Mouse (Mus musculus) hindbrain, embryonic 16.5 days (tissue): Measurements from ENCODE around the gene Thada. TPM values are rescaled to one million over a fixed set of nuclear protein-coding genes. Genes with fewer than 3 reads are reported as not detected.

Experiments
- ATAC-seq: fragments of 200-750 bp; cut with Nextera tagmentation; 2 replicates; pipeline ENCODE4 v1.8.0; 2017; ENCODE audit warnings: moderate TSS enrichment, moderate library complexity
- H3K27ac ChIP-seq: fragments of 300-500 bp; sonication (generic); 2 replicates; pipeline ENCODE4 v1.5.1; 2014; ENCODE audit warnings: low read depth, mild to moderate bottlenecking, control low read depth, low read length, moderate library complexity
- H3K27me3 ChIP-seq: fragments of 300-500 bp; sonication (generic); replicated peaks from 2 replicates; pipeline ENCODE4 v1.6.1; 2014; ENCODE audit warnings: low read length; ENCODE audit not compliant: control insufficient read depth, insufficient read depth
- H3K36me3 ChIP-seq: fragments of 300-500 bp; sonication (generic); 2 replicates; pipeline ENCODE4 v1.6.1; 2014; ENCODE audit warnings: mild to moderate bottlenecking, low read length, moderate library complexity, mixed read lengths; ENCODE audit not compliant: control insufficient read depth, insufficient read depth
- H3K4me1 ChIP-seq: fragments of 300-500 bp; sonication (generic); 2 replicates; pipeline ENCODE4 v1.6.1; 2014; ENCODE audit warnings: low read depth, low read length; ENCODE audit not compliant: control insufficient read depth, insufficient read depth
- H3K4me2 ChIP-seq: fragments of 300-500 bp; sonication (generic); 2 replicates; pipeline ENCODE4 v1.6.1; 2014; ENCODE audit warnings: mild to moderate bottlenecking, low read length, control low read depth, moderate library complexity
- H3K4me3 ChIP-seq: fragments of 300-500 bp; sonication (generic); 2 replicates; pipeline ENCODE4 v1.5.1; 2014; ENCODE audit warnings: mild to moderate bottlenecking, low read length, control low read depth, moderate library complexity
- H3K9ac ChIP-seq: fragments of 300-500 bp; sonication (generic); 2 replicates; pipeline ENCODE4 v1.6.1; 2014; ENCODE audit warnings: low read depth, mild to moderate bottlenecking, control low read depth, low read length, moderate library complexity
- H3K9me3 ChIP-seq: fragments of 300-500 bp; sonication (generic); 2 replicates; pipeline ENCODE4 v1.6.1; 2014; ENCODE audit warnings: mild to moderate bottlenecking, low read length, moderate library complexity; ENCODE audit not compliant: control insufficient read depth
- WGBS: fragments of 180-500 bp; shearing (Covaris S2); extraction: QIAGEN DNeasy Blood & Tissue Kit; methylation state at CpG from one replicate; pipeline ENCODE4 v1.1.7; 2014; 5-methylcytosine and 5-hydroxymethylcytosine counted together
- polyA plus RNA-seq: library from polyadenylated mRNA; unstranded; fragments of >200 nt; fragmentation: Nextera tagmentation; extraction: Ambion mirVana; gene quantifications from 2 replicates; pipeline ENCODE4 v1.2.1, GENCODE M21; 2015

Thada gene
- polyA plus RNA-seq, 1 experiment from 2014 or later: 5.1 TPM

- Histone ChIP-seq H3K4me2 (no peak overlapping the region), H3K27me3 (no peaks in the 10 kb centered on the region), H3K27ac (peak overlapping the region; percentile 59), H3K4me3 (no peak overlapping the region), H3K9ac (no peak overlapping the region), H3K36me3 (no peaks in the 10 kb centered on the region), H3K4me1 (peaks cover 37% of the 10 kb centered on the region), H3K9me3 (no peaks in the 10 kb centered on the region)
- 64% methylated on average over 11 of the region's 11 CpGs for WGBS
- 0 out of 2 replicates have a peak, but pooled peaks have one; percentile 34 for ATAC-seq
Observed at GRCm38 (mm10) chr17:84368213-84369014, 97.6 kb downstream of the Thada start.

- H3K36me3 ChIP-seq: no peaks in the 10 kb centered on the region
- no peak overlapping the region for H3K4me2 ChIP-seq
- peaks cover 37% of the 10 kb centered on the region for H3K4me1 ChIP-seq
- no peak overlapping the region for H3K9ac ChIP-seq
- 46% methylated on average over 3 of the region's 3 CpGs for WGBS
- H3K27ac ChIP-seq: peak overlapping the region; percentile 59
- H3K9me3 ChIP-seq: no peaks in the 10 kb centered on the region
- H3K27me3 ChIP-seq: no peaks in the 10 kb centered on the region
- no peak overlapping the region for H3K4me3 ChIP-seq
- no peak for ATAC-seq
Observed at GRCm38 (mm10) chr17:84367663-84368062, 98.3 kb downstream of the Thada start.

DNA sequence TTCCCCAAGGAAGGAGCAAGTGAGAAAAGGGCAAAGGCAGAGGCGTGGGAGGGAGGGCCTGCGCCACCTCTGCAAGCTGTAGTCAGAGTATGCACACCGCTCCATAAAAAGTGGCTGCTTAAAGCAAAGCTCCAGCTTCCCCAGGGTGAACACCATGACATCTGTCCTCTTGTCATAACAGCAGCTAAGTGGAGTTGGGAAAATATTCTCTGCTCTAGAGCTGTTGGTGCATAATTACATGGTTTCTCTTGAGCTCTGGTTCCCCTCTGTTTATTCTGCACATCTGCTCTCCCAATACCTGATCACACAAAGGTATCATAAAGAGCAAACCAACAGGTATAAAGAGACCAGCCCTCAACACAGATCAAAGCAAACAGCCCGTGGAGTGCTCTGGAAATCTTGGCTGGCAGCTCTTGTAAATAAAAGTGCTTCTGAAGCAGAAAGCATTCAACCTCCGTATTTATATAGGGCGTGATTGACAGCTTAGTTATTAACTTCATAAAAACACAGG, 100.2 kb downstream of the Thada start:
- Histone ChIP-seq H3K4me3 (no peak overlapping the region), H3K4me2 (no peak overlapping the region), H3K36me3 (no peaks in the 10 kb centered on the region), H3K27ac (peak overlapping the region; percentile 71), H3K9ac (peak overlapping the region; percentile 17; the same call in 1 of the 2 replicates), H3K27me3 (no peaks in the 10 kb centered on the region), H3K4me1 (peaks cover 37% of the 10 kb centered on the region), H3K9me3 (no peaks in the 10 kb centered on the region)
- ATAC-seq: peak; percentile 63; the same call in 1 of the 2 replicates
- WGBS: 32% methylated on average over 6 of the region's 6 CpGs

GRCm38 (mm10) chr17:84365006-84365716, 100.8 kb downstream of the Thada start:
- Histone ChIP-seq H3K4me1 (peaks cover 37% of the 10 kb centered on the region), H3K4me3 (no peak overlapping the region), H3K9me3 (no peaks in the 10 kb centered on the region), H3K9ac (peak overlapping the region; percentile 17; the same call in 1 of the 2 replicates), H3K27me3 (no peaks in the 10 kb centered on the region), H3K4me2 (no peak overlapping the region), H3K27ac (peak overlapping the region; percentile 71), H3K36me3 (no peaks in the 10 kb centered on the region)
- WGBS: 60% methylated on average over 9 of the region's 9 CpGs
- ATAC-seq: no peak

DNA sequence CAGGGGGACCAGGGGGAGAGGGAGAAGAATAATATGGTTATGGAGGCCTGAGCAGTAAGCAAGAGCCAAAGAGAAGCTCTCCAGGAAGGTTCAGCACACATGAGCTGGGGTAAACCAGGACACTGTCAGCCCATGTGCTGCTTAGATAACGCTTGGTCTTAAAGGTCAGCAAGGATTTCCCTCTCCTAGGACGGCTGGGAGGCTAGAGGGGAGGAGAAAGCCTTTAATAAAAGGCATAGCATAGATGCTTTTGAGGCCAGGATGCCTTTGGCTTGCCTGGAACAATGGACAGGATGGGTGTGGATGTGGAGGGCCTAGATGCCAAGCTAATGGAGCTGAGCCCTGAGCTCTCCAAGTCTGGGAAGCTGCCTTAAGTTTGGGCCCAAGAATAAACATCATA, 102.6 kb downstream of the Thada start:
- peaks cover 34% of the 10 kb centered on the region for H3K4me1 ChIP-seq
- 35% methylated on average over 2 of the region's 2 CpGs for WGBS
- H3K4me2 ChIP-seq: no peak overlapping the region
- no peak overlapping the region for H3K9ac ChIP-seq
- no peaks in the 10 kb centered on the region for H3K9me3 ChIP-seq
- no peak overlapping the region for H3K4me3 ChIP-seq
- H3K27me3 ChIP-seq: no peaks in the 10 kb centered on the region
- H3K36me3 ChIP-seq: no peaks in the 10 kb centered on the region
- no peak for ATAC-seq
- peak overlapping the region; percentile 44; the same call in 1 of the 2 replicates for H3K27ac ChIP-seq

DNA sequence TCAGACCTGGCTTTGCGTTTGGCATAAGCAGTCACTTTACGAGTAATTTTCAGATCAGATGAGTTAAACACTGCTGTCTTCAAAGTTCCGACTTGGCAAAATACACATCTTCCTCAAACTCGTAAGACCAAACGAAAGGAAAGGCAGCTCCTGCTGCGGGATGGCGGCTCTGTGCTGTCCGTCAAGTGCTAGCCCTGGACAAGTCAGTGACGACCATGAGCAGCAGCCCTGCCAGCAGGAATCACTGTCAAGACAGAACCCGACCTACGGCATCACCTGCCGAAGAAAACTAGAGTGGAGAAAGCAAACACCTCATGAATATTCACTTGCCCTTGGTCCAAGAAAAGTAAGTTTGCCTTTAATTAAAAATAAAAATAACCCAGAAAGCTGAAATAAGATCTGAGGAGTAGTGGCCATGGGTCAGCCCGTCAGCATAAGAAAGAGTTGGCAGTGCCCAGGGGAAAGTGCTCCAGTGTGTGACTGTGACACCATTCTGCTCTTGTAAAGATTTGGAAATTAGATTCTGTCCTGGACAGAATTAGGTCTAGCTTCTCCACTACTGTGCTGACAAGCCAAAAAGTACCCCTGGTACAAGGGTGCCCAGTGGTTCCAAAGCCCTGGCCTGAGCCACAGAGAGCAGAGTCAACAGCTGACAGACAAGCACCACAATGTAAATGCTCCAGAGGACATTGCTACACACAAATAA, 103.3 kb downstream of the Thada start:
- Histone ChIP-seq H3K27ac (no peak overlapping the region; the same call in 1 of the 2 replicates), H3K27me3 (no peaks in the 10 kb centered on the region), H3K4me1 (peaks cover 27% of the 10 kb centered on the region), H3K4me3 (no peak overlapping the region), H3K9ac (no peak overlapping the region), H3K36me3 (no peaks in the 10 kb centered on the region), H3K9me3 (no peaks in the 10 kb centered on the region), H3K4me2 (no peak overlapping the region)
- 73% methylated on average over 13 of the region's 13 CpGs for WGBS
- peak; percentile 31; the same call in 1 of the 2 replicates for ATAC-seq

GRCm38 (mm10) chr17:84361006-84361405, 105.0 kb downstream of the Thada start:
- H3K9ac ChIP-seq: no peak overlapping the region
- 94% methylated on average over 1 of the region's 1 CpGs for WGBS
- H3K4me1 ChIP-seq: peaks cover 22% of the 10 kb centered on the region
- H3K27me3 ChIP-seq: no peaks in the 10 kb centered on the region
- no peaks in the 10 kb centered on the region for H3K9me3 ChIP-seq
- H3K27ac ChIP-seq: no peak overlapping the region
- H3K4me3 ChIP-seq: no peak overlapping the region
- no peak overlapping the region for H3K4me2 ChIP-seq
- ATAC-seq: no peak
- no peaks in the 10 kb centered on the region for H3K36me3 ChIP-seq

- H3K27me3 ChIP-seq: no peaks in the 10 kb centered on the region
- H3K27ac ChIP-seq: no peak overlapping the region
- H3K4me2 ChIP-seq: no peak overlapping the region
- H3K9me3 ChIP-seq: no peaks in the 10 kb centered on the region
- no peaks in the 10 kb centered on the region for H3K36me3 ChIP-seq
- H3K4me1 ChIP-seq: peaks cover 11% of the 10 kb centered on the region
- WGBS: 76% methylated on average over 7 of the region's 7 CpGs
- no peak for ATAC-seq
- no peak overlapping the region for H3K9ac ChIP-seq
- no peak overlapping the region for H3K4me3 ChIP-seq
Observed at GRCm38 (mm10) chr17:84359810-84360209, 106.2 kb downstream of the Thada start.
